Mouse (Mus musculus): Measurements from ENCODE around the gene Ror1.

- TF ChIP-seq SRF (IDR thresholded peaks at IDR 0.05; ENCODE audit: control insufficient read depth, insufficient read length, low read depth) (no peak), POLR2A (IDR thresholded peaks at IDR 0.05; ENCODE audit: insufficient read length, low read depth) (no peak), USF1 (IDR thresholded peaks at IDR 0.05; ENCODE audit: low read depth) (no peak), POLR2AphosphoS2 (IDR thresholded peaks at IDR 0.05; ENCODE audit: insufficient read length, low read depth) (no peak)
Observed at GRCm38 (mm10) chr4:100056446-100056845, 39.1 kb upstream of the Ror1 start.
